Mouse (Mus musculus) lung, postnatal 0 days (tissue): ENCODE data around the gene Gnb5.

Experiments
- CTCF ChIP-seq: IDR thresholded peaks from 2 replicates; pipeline ENCODE4 v1.5.1; 2016; ENCODE audit warnings: antibody characterized with exemption, mild to moderate bottlenecking
- EP300 ChIP-seq: IDR thresholded peaks from 2 replicates; pipeline ENCODE4 v1.6.1; 2016; ENCODE audit warnings: antibody characterized with exemption, mild to moderate bottlenecking, control low read depth

- TF ChIP-seq CTCF = no peak
- TF ChIP-seq EP300 = no peak
Measured at GRCm38 (mm10) chr9:75347458-75347857, 41.4 kb downstream of the Gnb5 start, which contains the start of gene Bcl2l10.
